Mouse (Mus musculus): Measurements from ENCODE around the gene Ush1c. TPM values are rescaled to one million over a fixed set of nuclear protein-coding genes. Genes with fewer than 3 reads are reported as not detected.
"Not testable (repeated sequence)": the region's sequence is repeated elsewhere in the genome, so short reads cannot be mapped to it uniquely, and the experiment has no call there.

Gene Ush1c
- total RNA-seq, 2 experiments from 2014 or later, result 0.17 TPM; not detected in 1

- DNase-seq (ENCODE audit: low spot score in 2 of 2), result no peak
Measured at GRCm38 (mm10) chr7:46208131-46208530, 30.2 kb downstream of the Ush1c start.

- DNase-seq (ENCODE audit: low spot score in 2 of 2), result no peak
Measured at GRCm38 (mm10) chr7:46204775-46205174, 33.5 kb downstream of the Ush1c start.

- peak; percentile 39 to 70 for DNase-seq (ENCODE audit: low spot score in 2 of 2)
Measured at GRCm38 (mm10) chr7:46204046-46204471, 34.2 kb downstream of the Ush1c start.

GRCm38 (mm10) chr7:46201649-46202048 is 36.7 kb downstream of the Ush1c start:
- DNase-seq (ENCODE audit: low spot score in 2 of 2), result no peak

- DNase-seq (ENCODE audit: low spot score in 2 of 2), result no peak
Measured at GRCm38 (mm10) chr7:46200021-46200420, 38.3 kb downstream of the Ush1c start.

- DNase-seq (ENCODE audit: low spot score in 2 of 2), result no peak
Measured at GRCm38 (mm10) chr7:46195356-46195755, 42.9 kb downstream of the Ush1c start.

- DNase-seq (ENCODE audit: low spot score in 2 of 2), result no peak
Measured at GRCm38 (mm10) chr7:46184232-46184631, 54.1 kb downstream of the Ush1c start.

GRCm38 (mm10) chr7:46181590-46181989 is 56.7 kb downstream of the Ush1c start:
- DNase-seq (ENCODE audit: low spot score in 2 of 2), result peak in 1 of 2 experiments; percentile 71

- DNase-seq (ENCODE audit: low spot score in 2 of 2), result peak in 1 of 2 experiments; percentile 56
Measured at GRCm38 (mm10) chr7:46179431-46180275, 58.6 kb downstream of the Ush1c start, which contains the start of gene Abcc8. Gene Abcc8, minus strand, starts transcription at chr7:46180033.

- not testable (repeated sequence) for DNase-seq (ENCODE audit: low spot score in 2 of 2)
Measured at GRCm38 (mm10) chr7:46168980-46169379, 69.3 kb downstream of the Ush1c start.

- no peak for DNase-seq (ENCODE audit: low spot score in 2 of 2)
Measured at GRCm38 (mm10) chr7:46168402-46168801, 69.9 kb downstream of the Ush1c start.

GRCm38 (mm10) chr7:46167901-46168300 is 70.4 kb downstream of the Ush1c start:
- DNase-seq (ENCODE audit: low spot score in 2 of 2), result no peak

GRCm38 (mm10) chr7:46165876-46166275 is 72.4 kb downstream of the Ush1c start:
- DNase-seq (ENCODE audit: low spot score in 2 of 2), result no peak

- DNase-seq (ENCODE audit: low spot score in 2 of 2), result peak in 1 of 2 experiments; percentile 75
Measured at GRCm38 (mm10) chr7:46162731-46163130, 75.6 kb downstream of the Ush1c start.

GRCm38 (mm10) chr7:46162132-46162727 is 76.1 kb downstream of the Ush1c start:
- peak in 1 of 2 experiments; percentile 62 for DNase-seq (ENCODE audit: low spot score in 2 of 2)

- DNase-seq (ENCODE audit: low spot score in 2 of 2), result no peak
Measured at GRCm38 (mm10) chr7:46161615-46162014, 76.7 kb downstream of the Ush1c start.

- DNase-seq (ENCODE audit: low spot score in 2 of 2), result peak in 1 of 2 experiments; percentile 56
Measured at GRCm38 (mm10) chr7:46157746-46158145, 80.6 kb downstream of the Ush1c start.

- no peak for DNase-seq (ENCODE audit: low spot score in 2 of 2)
Measured at GRCm38 (mm10) chr7:46154498-46155488, 83.5 kb downstream of the Ush1c start.

GRCm38 (mm10) chr7:46152819-46153351 is 85.4 kb downstream of the Ush1c start:
- no peak for DNase-seq (ENCODE audit: low spot score in 2 of 2)

GRCm38 (mm10) chr7:46147417-46147816 is 90.9 kb downstream of the Ush1c start:
- no peak for DNase-seq (ENCODE audit: low spot score in 2 of 2)
